Mouse (Mus musculus): ENCODE results near the gene Carf. TPM values are rescaled to one million over a fixed set of nuclear protein-coding genes. Genes with fewer than 3 reads are reported as not detected.

Gene Carf
- polyA plus RNA-seq, 1 experiment from 2014 or later = 7.6 TPM

DNA sequence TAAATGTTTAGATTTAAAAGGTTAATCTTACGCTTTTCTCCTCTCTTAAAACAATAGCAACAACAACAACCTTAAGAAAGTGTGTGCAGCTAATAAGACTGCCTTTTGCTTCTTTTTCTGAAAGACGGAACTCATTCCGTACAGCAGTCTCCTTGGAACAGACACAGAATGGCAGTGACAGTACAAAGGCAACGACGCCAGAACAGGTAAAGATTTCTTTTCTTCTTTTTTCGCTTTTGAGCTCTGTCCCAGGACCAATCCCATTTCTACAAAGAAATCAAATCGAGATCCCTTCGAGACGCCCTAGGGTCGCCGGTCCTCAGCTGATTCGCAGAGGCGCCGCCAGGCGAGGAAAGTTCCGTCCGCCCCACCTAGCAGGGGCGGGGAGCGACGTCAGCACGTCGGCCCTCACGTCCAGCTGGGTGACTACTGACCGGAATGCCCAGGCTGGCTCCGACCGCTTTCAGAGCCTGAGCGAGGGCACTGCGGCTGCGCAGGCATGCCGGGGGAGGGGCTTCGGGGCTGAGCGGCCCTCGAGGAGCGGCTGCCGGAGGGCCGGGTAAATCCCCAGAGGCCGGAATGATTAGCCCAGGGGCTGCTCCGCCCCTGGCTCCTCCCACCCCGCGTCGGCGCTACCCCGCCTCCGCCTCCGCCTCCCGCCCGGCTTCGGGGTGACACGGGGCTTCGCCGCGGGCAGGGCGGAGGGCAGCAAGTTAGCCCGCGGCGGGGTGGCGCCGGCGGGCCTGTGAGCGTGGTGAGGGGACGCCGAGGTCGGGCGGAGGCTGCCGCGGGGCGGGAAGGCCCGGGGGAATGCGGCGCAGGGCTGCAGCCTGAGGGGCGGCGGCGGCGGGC is 82.1 kb downstream of the Carf start, which contains the start of gene Nbeal1:
Nbeal1 (plus strand) TSS at position 668 of the 852 bp plus-strand sequence.
- peak within 1 kb of the TSS; percentile 90 for H3K9ac ChIP-seq (replicated peaks)
- ATAC-seq (ENCODE audit: insufficient number of reproducible peaks, insufficient read depth, low FRiP score, low TSS enrichment, low read depth) = peak; percentile 98
- H3K27ac ChIP-seq = peak within 1 kb of the TSS; percentile 97
- H3K4me2 ChIP-seq = peak within 1 kb of the TSS; percentile 63
- H3K36me3 ChIP-seq = 0 out of 2 replicates have a peak, but pooled peaks cover 2% of the 10 kb centered on the region
- WGBS = 2% methylated on average over 72 of the region's 74 CpGs
- H3K27me3 ChIP-seq = no peaks in the 10 kb centered on the region
- no peaks in the 10 kb centered on the region for H3K9me3 ChIP-seq
- peak within 1 kb of the TSS; percentile 81 for H3K4me3 ChIP-seq (replicated peaks)
- H3K4me1 ChIP-seq (replicated peaks) = 0 out of 2 replicates have a peak, but pooled peaks cover 8% of the 10 kb centered on the region

GRCm38 (mm10) chr1:60180784-60181221 is 82.8 kb downstream of the Carf start:
- ATAC-seq (ENCODE audit: insufficient number of reproducible peaks, insufficient read depth, low FRiP score, low TSS enrichment, low read depth) = peak; percentile 83; the same call in 1 of the 2 replicates
- H3K9me3 ChIP-seq = no peaks in the 10 kb centered on the region
- under 1% methylated on average over 30 of the region's 30 CpGs for WGBS

GRCm38 (mm10) chr1:60188454-60188853 is 90.4 kb downstream of the Carf start:
- Histone ChIP-seq H3K4me3 (replicated peaks) (no peak overlapping the region), H3K36me3 (peaks cover 7% of the 10 kb centered on the region; the same call in 1 of the 2 replicates), H3K4me2 (no peak overlapping the region), H3K9me3 (no peaks in the 10 kb centered on the region), H3K9ac (replicated peaks) (no peak overlapping the region), H3K27ac (no peak overlapping the region), H3K4me1 (replicated peaks) (no peaks in the 10 kb centered on the region), H3K27me3 (no peaks in the 10 kb centered on the region)
- no peak for ATAC-seq (ENCODE audit: insufficient number of reproducible peaks, insufficient read depth, low FRiP score, low TSS enrichment, low read depth)

More at GRCm38 (mm10) chr1:60180784-60181221, 82.8 kb downstream of the Carf start:
- Histone ChIP-seq H3K9ac (replicated peaks) (peak overlapping the region; percentile 90), H3K27me3 (no peaks in the 10 kb centered on the region), H3K4me3 (replicated peaks) (peak overlapping the region; percentile 81), H3K4me1 (replicated peaks) (0 out of 2 replicates have a peak, but pooled peaks cover 8% of the 10 kb centered on the region), H3K36me3 (0 out of 2 replicates have a peak, but pooled peaks cover 2% of the 10 kb centered on the region), H3K27ac (peak overlapping the region; percentile 97), H3K4me2 (peak overlapping the region; percentile 63)

DNA sequence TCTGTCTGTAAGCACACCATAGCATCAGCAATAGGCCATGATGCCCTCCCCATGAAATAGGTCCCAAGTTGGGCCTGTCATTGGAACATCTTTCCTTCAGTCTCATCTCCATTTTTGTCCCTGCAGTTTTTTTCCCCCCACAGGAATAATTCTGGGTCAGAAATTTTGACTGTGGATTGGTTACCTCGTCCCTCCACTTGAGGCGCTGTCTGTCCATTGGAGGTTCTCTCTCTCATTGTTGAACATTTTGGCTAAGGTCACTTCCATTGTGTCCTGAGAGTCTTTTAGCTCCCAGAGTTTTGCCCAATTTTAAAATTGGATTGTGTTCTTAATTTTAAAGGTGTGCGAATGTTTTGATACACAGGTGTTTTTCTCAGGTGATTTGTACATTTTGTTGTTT is 98.8 kb downstream of the Carf start:
- Histone ChIP-seq H3K9ac (replicated peaks) (no peak overlapping the region), H3K27ac (no peak overlapping the region), H3K27me3 (no peaks in the 10 kb centered on the region), H3K9me3 (no peaks in the 10 kb centered on the region), H3K36me3 (peaks cover 34% of the 10 kb centered on the region), H3K4me3 (replicated peaks) (no peak overlapping the region), H3K4me2 (no peak overlapping the region), H3K4me1 (replicated peaks) (no peaks in the 10 kb centered on the region)
- ATAC-seq (ENCODE audit: insufficient number of reproducible peaks, insufficient read depth, low FRiP score, low TSS enrichment, low read depth) = no peak
- 69% methylated on average over 3 of the region's 3 CpGs for WGBS

DNA sequence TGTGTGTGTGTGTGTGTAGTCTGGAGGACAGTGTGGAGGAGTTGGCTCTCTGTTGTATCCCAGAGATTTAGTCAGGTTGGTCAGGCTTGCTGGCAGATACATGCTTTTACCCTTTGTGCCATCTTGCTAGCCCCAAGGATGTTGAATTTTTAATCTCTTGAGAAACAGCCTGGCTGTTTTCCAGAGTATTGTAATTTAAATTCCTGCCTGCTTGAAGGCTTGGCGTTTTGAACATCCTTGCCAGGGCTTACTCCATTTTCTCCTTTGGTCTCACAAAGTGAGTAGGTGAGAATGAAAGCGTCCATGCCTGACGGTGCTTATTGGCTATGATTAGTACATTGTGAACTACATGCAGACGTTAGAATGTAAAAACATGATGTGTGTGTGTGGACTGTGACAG is 101.0 kb downstream of the Carf start:
- no peaks in the 10 kb centered on the region for H3K27me3 ChIP-seq
- no peak overlapping the region for H3K4me2 ChIP-seq
- no peaks in the 10 kb centered on the region for H3K4me1 ChIP-seq (replicated peaks)
- H3K36me3 ChIP-seq = peaks cover 55% of the 10 kb centered on the region
- H3K4me3 ChIP-seq (replicated peaks) = no peak overlapping the region
- no peak overlapping the region for H3K9ac ChIP-seq (replicated peaks)
- ATAC-seq (ENCODE audit: insufficient number of reproducible peaks, insufficient read depth, low FRiP score, low TSS enrichment, low read depth) = no peak
- no peaks in the 10 kb centered on the region for H3K9me3 ChIP-seq
- 80% methylated on average over 4 of the region's 4 CpGs for WGBS
- H3K27ac ChIP-seq = no peak overlapping the region

Other genes starting within 250 kb of the Carf start
- gene Fam117b, start 185.2 kb upstream of the Carf start, polyA plus RNA-seq (2016; fragmentation: Nextera tagmentation; extraction: Ambion mirVana) = 17.6 and 19.0 TPM in 2 replicates
- 1.5 and 2.4 TPM in 2 replicates for gene Ica1l, start 55.1 kb upstream of the Carf start, polyA plus RNA-seq (2016; fragmentation: Nextera tagmentation; extraction: Ambion mirVana)
- 46.0 and 48.8 TPM in 2 replicates for gene Wdr12, start 398 bp downstream of the Carf start, polyA plus RNA-seq (2016; fragmentation: Nextera tagmentation; extraction: Ambion mirVana)
- 9.0 and 10.8 TPM in 2 replicates for gene Nbeal1, start 82.4 kb downstream of the Carf start, polyA plus RNA-seq (2016; fragmentation: Nextera tagmentation; extraction: Ambion mirVana)
- 20.0 and 23.9 TPM in 2 replicates for gene Cyp20a1, start 245.1 kb downstream of the Carf start, polyA plus RNA-seq (2016; fragmentation: Nextera tagmentation; extraction: Ambion mirVana)

Data from limb, embryonic 12.5 days (tissue).